Mouse (Mus musculus): ENCODE data around the gene Slc25a23.

DNA sequence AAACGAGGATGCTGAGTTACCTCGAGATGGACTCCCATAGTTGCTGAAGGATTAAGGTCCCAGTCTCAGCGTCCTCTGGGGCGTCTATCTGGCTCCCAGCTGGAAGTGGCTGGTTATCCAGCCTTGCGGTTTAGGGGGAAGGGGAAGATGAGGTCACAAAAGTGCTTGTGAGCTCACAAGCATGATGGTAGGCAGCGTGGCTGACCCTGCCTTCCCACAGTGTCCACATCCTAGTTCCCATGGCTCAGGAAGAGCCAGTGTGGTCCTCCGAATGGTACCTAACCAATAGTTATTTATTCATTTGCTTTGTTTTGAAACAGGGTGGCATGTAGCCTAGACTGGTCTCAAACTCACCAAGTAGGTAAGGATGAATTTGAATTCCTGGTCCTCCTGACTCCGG is 18.1 kb downstream of the Slc25a23 start, which contains the start of gene Slc25a41:
- no peak for TF ChIP-seq CTCF (IDR thresholded peaks at IDR 0.05; ENCODE audit: borderline replicate concordance, insufficient read depth, low read length)
- no peak for TF ChIP-seq POLR2A (IDR thresholded peaks at IDR 0.05; ENCODE audit: low read depth, low read length)
